Mouse (Mus musculus) E14TG2a.4 (cell line): Measurements from ENCODE around the gene Smgc.

Source experiments
- CTCF ChIP-seq: conservative IDR thresholded peaks from 2 replicates; pipeline ENCODE4 v1.5.1; 2014; ENCODE audit warnings: low read length
- POU5F1 ChIP-seq: IDR thresholded peaks from 2 replicates; pipeline ENCODE4 v1.6.1; 2014; ENCODE audit warnings: low read length, borderline replicate concordance

- TF ChIP-seq CTCF (no peak), POU5F1 (no peak)
Observed at GRCm38 (mm10) chr15:91835319-91835718, 2.7 kb upstream of the Smgc start.
